Mouse (Mus musculus): ENCODE data around the gene 1700017N19Rik. TPM values are rescaled to one million over a fixed set of nuclear protein-coding genes. Genes with fewer than 3 reads are reported as not detected.

Gene 1700017N19Rik
- polyA plus RNA-seq, 1 experiment from 2014 or later: not detected

- Histone ChIP-seq H3K4me3 (ENCODE audit: low read depth, low read length) (peak overlapping the region; percentile 23), H3K9ac (ENCODE audit: low read depth, low read length) (peak overlapping the region; percentile 49; the same call in 1 of the 2 replicates), H3K4me2 (ENCODE audit: low read depth, low read length) (peak overlapping the region; percentile 30), H3K4me1 (ENCODE audit: control insufficient read depth, insufficient read depth, low read length) (no peaks in the 10 kb centered on the region), H3K9me3 (ENCODE audit: control insufficient read depth, low read length) (no peaks in the 10 kb centered on the region), H3K36me3 (ENCODE audit: control insufficient read depth, insufficient read depth, low read length) (no peaks in the 10 kb centered on the region), H3K27ac (replicated peaks; ENCODE audit: low read depth, low read length) (no peak overlapping the region), H3K27me3 (replicated peaks; ENCODE audit: control insufficient read depth, insufficient read depth, low read length) (no peaks in the 10 kb centered on the region)
- ATAC-seq (ENCODE audit: low read depth) (no peak), DNase-seq (ENCODE audit: low spot score) (peak; percentile 83)
- WGBS: 20% methylated on average over 20 of the region's 20 CpGs
Observed at GRCm38 (mm10) chr10:100629762-100630438, 39.6 kb downstream of the 1700017N19Rik start.

DNA sequence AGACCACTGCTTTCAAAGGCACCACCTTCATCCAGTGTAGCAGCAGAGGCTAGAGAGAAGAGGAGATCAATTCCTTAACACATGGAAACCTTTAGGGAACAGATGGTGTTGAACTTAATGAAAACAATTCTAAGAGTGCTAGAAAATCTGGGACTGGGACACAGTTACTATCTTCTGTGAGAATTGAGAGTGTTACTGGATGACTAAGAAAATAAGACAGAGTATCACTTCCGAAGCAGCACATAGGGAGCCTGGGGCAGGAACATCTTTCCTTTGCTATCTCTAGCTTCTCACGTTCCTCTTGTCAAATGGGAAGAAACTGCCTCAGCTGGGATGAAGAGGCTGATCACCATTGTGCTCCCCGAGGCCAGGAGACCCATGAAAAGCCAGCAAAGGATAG is 52.6 kb downstream of the 1700017N19Rik start:
- DNase-seq (ENCODE audit: low spot score) (no peak), ATAC-seq (ENCODE audit: low read depth) (no peak)
- 64% methylated on average over 3 of the region's 3 CpGs for WGBS
- no peaks in the 10 kb centered on the region for H3K36me3 ChIP-seq (ENCODE audit: control insufficient read depth, insufficient read depth, low read length)
- H3K4me2 ChIP-seq (ENCODE audit: low read depth, low read length): no peak overlapping the region
- H3K4me3 ChIP-seq (ENCODE audit: low read depth, low read length): no peak overlapping the region
- H3K27me3 ChIP-seq (replicated peaks; ENCODE audit: control insufficient read depth, insufficient read depth, low read length): no peaks in the 10 kb centered on the region
- no peaks in the 10 kb centered on the region for H3K9me3 ChIP-seq (ENCODE audit: control insufficient read depth, low read length)
- H3K27ac ChIP-seq (replicated peaks; ENCODE audit: low read depth, low read length): no peak overlapping the region
- H3K4me1 ChIP-seq (ENCODE audit: control insufficient read depth, insufficient read depth, low read length): no peaks in the 10 kb centered on the region
- no peak overlapping the region for H3K9ac ChIP-seq (ENCODE audit: low read depth, low read length)

GRCm38 (mm10) chr10:100645331-100645935 is 55.1 kb downstream of the 1700017N19Rik start:
- ATAC-seq (ENCODE audit: low read depth) (no peak), DNase-seq (ENCODE audit: low spot score) (no peak)
- Histone ChIP-seq H3K4me2 (ENCODE audit: low read depth, low read length) (no peak overlapping the region), H3K9ac (ENCODE audit: low read depth, low read length) (no peak overlapping the region), H3K27me3 (replicated peaks; ENCODE audit: control insufficient read depth, insufficient read depth, low read length) (no peaks in the 10 kb centered on the region), H3K4me1 (ENCODE audit: control insufficient read depth, insufficient read depth, low read length) (no peaks in the 10 kb centered on the region), H3K4me3 (ENCODE audit: low read depth, low read length) (no peak overlapping the region), H3K36me3 (ENCODE audit: control insufficient read depth, insufficient read depth, low read length) (no peaks in the 10 kb centered on the region), H3K9me3 (ENCODE audit: control insufficient read depth, low read length) (no peaks in the 10 kb centered on the region), H3K27ac (replicated peaks; ENCODE audit: low read depth, low read length) (no peak overlapping the region)
- WGBS: 66% methylated on average over 4 of the region's 4 CpGs

- ATAC-seq (ENCODE audit: low read depth): no peak
- H3K9me3 ChIP-seq (ENCODE audit: control insufficient read depth, low read length): no peaks in the 10 kb centered on the region
- H3K27me3 ChIP-seq (replicated peaks; ENCODE audit: control insufficient read depth, insufficient read depth, low read length): no peaks in the 10 kb centered on the region
Observed at GRCm38 (mm10) chr10:100654183-100654582, 63.9 kb downstream of the 1700017N19Rik start.

DNA sequence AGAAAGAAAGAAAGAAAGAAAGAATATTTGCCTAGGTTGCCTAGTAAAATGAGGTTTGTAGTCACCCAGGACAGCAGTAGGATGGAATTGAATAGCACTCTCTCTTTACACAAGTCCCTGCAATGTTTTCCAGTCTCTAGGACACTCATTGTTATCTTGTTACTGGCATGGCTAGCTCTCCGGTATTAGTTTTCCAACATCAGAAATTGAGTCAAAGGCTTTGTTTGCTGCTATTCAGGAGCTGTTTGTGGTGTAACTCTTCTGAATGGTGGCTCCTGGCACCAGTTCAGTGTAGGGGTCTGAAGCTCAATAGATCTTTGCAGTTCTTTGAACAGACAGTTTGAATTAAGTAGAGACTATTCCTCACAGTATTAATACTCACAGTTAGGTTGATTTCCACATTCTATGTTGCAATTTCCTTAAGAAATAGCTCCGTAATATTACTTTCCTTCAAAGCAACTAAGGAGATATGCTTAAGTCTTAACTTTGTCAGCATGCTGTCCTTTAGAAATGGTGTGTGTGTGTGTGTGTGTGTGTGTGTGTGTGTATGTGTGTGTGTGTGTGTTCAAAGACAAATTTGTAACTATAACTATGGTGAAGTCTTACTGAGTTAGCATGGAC is 71.8 kb downstream of the 1700017N19Rik start:
- Histone ChIP-seq H3K9me3 (ENCODE audit: control insufficient read depth, low read length) (no peaks in the 10 kb centered on the region), H3K27me3 (replicated peaks; ENCODE audit: control insufficient read depth, insufficient read depth, low read length) (no peaks in the 10 kb centered on the region), H3K4me3 (ENCODE audit: low read depth, low read length) (no peak overlapping the region), H3K4me1 (ENCODE audit: control insufficient read depth, insufficient read depth, low read length) (no peaks in the 10 kb centered on the region), H3K27ac (replicated peaks; ENCODE audit: low read depth, low read length) (no peak overlapping the region), H3K4me2 (ENCODE audit: low read depth, low read length) (no peak overlapping the region), H3K36me3 (ENCODE audit: control insufficient read depth, insufficient read depth, low read length) (no peaks in the 10 kb centered on the region), H3K9ac (ENCODE audit: low read depth, low read length) (no peak overlapping the region)
- no peak for DNase-seq (ENCODE audit: low spot score)
- WGBS: 74% methylated on average over 2 of the region's 2 CpGs
- no peak for ATAC-seq (ENCODE audit: low read depth)

More at GRCm38 (mm10) chr10:100654183-100654582, 63.9 kb downstream of the 1700017N19Rik start:
- no peak overlapping the region for H3K27ac ChIP-seq (replicated peaks; ENCODE audit: low read depth, low read length)
- H3K4me1 ChIP-seq (ENCODE audit: control insufficient read depth, insufficient read depth, low read length): no peaks in the 10 kb centered on the region
- DNase-seq (ENCODE audit: low spot score): no peak
- H3K36me3 ChIP-seq (ENCODE audit: control insufficient read depth, insufficient read depth, low read length): no peaks in the 10 kb centered on the region
- H3K4me3 ChIP-seq (ENCODE audit: low read depth, low read length): no peak overlapping the region
- no peak overlapping the region for H3K4me2 ChIP-seq (ENCODE audit: low read depth, low read length)
- H3K9ac ChIP-seq (ENCODE audit: low read depth, low read length): no peak overlapping the region

Other genes starting within 250 kb of the 1700017N19Rik start
- not detected in 2 replicates for gene Gm4302, start 249.6 kb upstream of the 1700017N19Rik start, polyA plus RNA-seq (2014; fragmentation: Nextera tagmentation; extraction: Ambion mirVana)
- gene Gm4303, start 244.5 kb upstream of the 1700017N19Rik start, polyA plus RNA-seq (2014; fragmentation: Nextera tagmentation; extraction: Ambion mirVana): not detected in 2 replicates
- not detected in 2 replicates for gene Gm4305, start 239.4 kb upstream of the 1700017N19Rik start, polyA plus RNA-seq (2014; fragmentation: Nextera tagmentation; extraction: Ambion mirVana)
- not detected in 2 replicates for gene Gm4307, start 229.1 kb upstream of the 1700017N19Rik start, polyA plus RNA-seq (2014; fragmentation: Nextera tagmentation; extraction: Ambion mirVana)
- gene Gm4312, start 207.9 kb upstream of the 1700017N19Rik start, polyA plus RNA-seq (2014; fragmentation: Nextera tagmentation; extraction: Ambion mirVana): not detected in 2 replicates
- 22.7 and 23.1 TPM in 2 replicates for gene Tmtc3, start 103.1 kb upstream of the 1700017N19Rik start, polyA plus RNA-seq (2014; fragmentation: Nextera tagmentation; extraction: Ambion mirVana)
- gene Cep290, start 102.9 kb upstream of the 1700017N19Rik start, polyA plus RNA-seq (2014; fragmentation: Nextera tagmentation; extraction: Ambion mirVana): 5.6 and 6.2 TPM in 2 replicates
- gene 4930430F08Rik, start 61 bp upstream of the 1700017N19Rik start, polyA plus RNA-seq (2014; fragmentation: Nextera tagmentation; extraction: Ambion mirVana): 10.2 and 10.9 TPM in 2 replicates

All from embryonic facial prominence, embryonic 14.5 days (tissue).